Mouse (Mus musculus): ENCODE measurements around the gene Slc29a4. TPM values are rescaled to one million over a fixed set of nuclear protein-coding genes. Genes with fewer than 3 reads are reported as not detected.

The Slc29a4 gene
- polyA plus RNA-seq, 1 experiment from 2014 or later, result 82.6 TPM

DNA sequence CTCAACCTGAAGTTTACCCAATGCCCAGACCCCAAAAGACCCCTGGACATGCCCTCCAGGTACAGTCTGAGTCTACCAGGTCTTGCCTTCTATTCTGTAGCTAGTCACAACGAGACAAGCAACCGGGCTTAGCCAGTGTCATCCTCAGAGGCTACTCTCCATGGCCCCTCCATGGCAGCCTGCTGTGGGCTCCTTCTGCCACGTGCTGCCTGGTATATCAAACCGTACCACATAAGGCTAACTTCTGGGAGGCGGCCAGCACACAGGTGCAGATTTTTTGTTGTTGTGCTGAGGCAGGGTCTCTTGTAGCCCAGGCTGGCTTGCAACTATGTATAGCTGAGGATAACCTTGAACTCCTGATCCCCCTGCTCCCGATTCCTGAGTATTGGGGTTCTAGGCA, 23.7 kb downstream of the Slc29a4 start:
- ATAC-seq (ENCODE audit: low FRiP score, low TSS enrichment), result no peak
- H3K4me1 ChIP-seq (ENCODE audit: control insufficient read depth, insufficient read depth, low read length), result no peaks in the 10 kb centered on the region
- H3K27ac ChIP-seq (replicated peaks; ENCODE audit: low read depth, low read length), result no peak overlapping the region
- no peak overlapping the region for H3K4me2 ChIP-seq (ENCODE audit: low read length)
- H3K9ac ChIP-seq (replicated peaks; ENCODE audit: low read length), result no peak overlapping the region
- peaks cover 65% of the 10 kb centered on the region for H3K36me3 ChIP-seq (ENCODE audit: control insufficient read depth, insufficient read depth, low read length)
- H3K27me3 ChIP-seq (ENCODE audit: control insufficient read depth, insufficient read depth, low read length), result no peaks in the 10 kb centered on the region
- WGBS, result 85% methylated on average over 6 of the region's 6 CpGs
- H3K9me3 ChIP-seq (ENCODE audit: control insufficient read depth, low read length), result no peaks in the 10 kb centered on the region
- H3K4me3 ChIP-seq (replicated peaks; ENCODE audit: low read depth, low read length), result no peak overlapping the region
- no peak for DNase-seq

DNA sequence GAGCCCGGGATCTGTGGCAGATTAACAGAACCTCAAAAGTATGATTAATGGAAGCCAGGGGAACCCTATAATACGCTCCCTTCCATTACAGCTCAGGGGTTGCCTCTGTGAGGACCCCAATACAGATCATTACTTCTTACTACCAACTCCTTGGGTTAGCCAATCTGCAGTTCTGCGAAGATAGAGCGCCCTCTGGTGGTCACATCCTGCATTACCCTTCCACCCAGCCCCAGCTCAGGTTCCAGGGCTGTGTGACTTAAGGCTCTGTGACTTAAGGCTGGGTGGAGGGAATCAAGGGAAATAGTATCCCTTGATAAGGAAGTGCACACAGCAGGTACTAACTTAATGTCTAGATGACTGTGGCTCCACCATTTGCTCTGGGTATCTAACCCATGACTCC, 25.7 kb downstream of the Slc29a4 start:
- Histone ChIP-seq H3K9ac (replicated peaks; ENCODE audit: low read length) (no peak overlapping the region), H3K36me3 (ENCODE audit: control insufficient read depth, insufficient read depth, low read length) (peaks cover 65% of the 10 kb centered on the region), H3K27ac (replicated peaks; ENCODE audit: low read depth, low read length) (no peak overlapping the region), H3K4me3 (replicated peaks; ENCODE audit: low read depth, low read length) (no peak overlapping the region), H3K27me3 (ENCODE audit: control insufficient read depth, insufficient read depth, low read length) (no peaks in the 10 kb centered on the region), H3K4me2 (ENCODE audit: low read length) (no peak overlapping the region), H3K4me1 (ENCODE audit: control insufficient read depth, insufficient read depth, low read length) (no peaks in the 10 kb centered on the region), H3K9me3 (ENCODE audit: control insufficient read depth, low read length) (no peaks in the 10 kb centered on the region)
- no peak for ATAC-seq (ENCODE audit: low FRiP score, low TSS enrichment)
- peak; percentile 89 for DNase-seq
- WGBS, result 28% methylated on average over 4 of the region's 4 CpGs

DNA sequence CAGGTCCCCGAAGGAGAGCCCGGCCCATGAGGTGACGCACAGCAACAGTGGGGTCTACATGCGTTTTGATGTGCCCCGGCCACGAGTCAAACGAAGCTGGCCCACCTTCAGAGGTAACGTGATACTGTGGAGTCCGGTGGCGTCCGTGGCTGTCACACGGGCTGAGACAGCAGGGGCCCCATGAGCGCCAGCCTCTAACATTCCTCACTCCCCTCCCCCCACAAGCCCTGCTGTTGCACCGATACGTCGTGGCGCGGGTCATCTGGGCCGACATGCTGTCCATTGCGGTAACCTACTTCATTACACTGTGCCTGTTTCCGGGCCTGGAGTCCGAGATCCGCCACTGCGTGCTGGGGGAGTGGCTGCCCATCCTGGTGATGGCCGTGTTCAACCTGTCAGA, 26.2 kb downstream of the Slc29a4 start:
- H3K36me3 ChIP-seq (ENCODE audit: control insufficient read depth, insufficient read depth, low read length), result peaks cover 64% of the 10 kb centered on the region
- H3K4me1 ChIP-seq (ENCODE audit: control insufficient read depth, insufficient read depth, low read length), result no peaks in the 10 kb centered on the region
- H3K4me2 ChIP-seq (ENCODE audit: low read length), result no peak overlapping the region
- ATAC-seq (ENCODE audit: low FRiP score, low TSS enrichment) (no peak), DNase-seq (no peak)
- H3K27me3 ChIP-seq (ENCODE audit: control insufficient read depth, insufficient read depth, low read length), result no peaks in the 10 kb centered on the region
- H3K27ac ChIP-seq (replicated peaks; ENCODE audit: low read depth, low read length), result no peak overlapping the region
- WGBS, result 74% methylated on average over 25 of the region's 25 CpGs
- no peaks in the 10 kb centered on the region for H3K9me3 ChIP-seq (ENCODE audit: control insufficient read depth, low read length)
- H3K4me3 ChIP-seq (replicated peaks; ENCODE audit: low read depth, low read length), result no peak overlapping the region
- no peak overlapping the region for H3K9ac ChIP-seq (replicated peaks; ENCODE audit: low read length)

DNA sequence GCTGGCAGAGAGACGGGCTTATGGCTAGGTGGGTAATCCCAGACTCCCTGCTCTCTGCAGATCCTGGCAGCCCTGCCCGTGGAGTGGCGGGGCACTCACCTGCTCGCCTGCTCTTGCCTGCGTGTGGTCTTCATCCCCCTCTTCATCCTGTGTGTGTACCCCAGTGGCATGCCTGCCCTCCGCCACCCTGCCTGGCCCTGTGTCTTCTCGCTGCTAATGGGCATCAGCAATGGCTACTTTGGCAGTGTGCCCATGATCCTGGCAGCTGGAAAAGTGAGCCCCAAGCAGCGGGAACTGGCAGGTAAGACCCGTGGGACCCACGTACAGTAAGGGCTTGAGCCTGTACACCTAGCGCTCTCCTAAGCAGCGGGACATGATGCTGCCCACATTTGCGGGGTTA, 27.6 kb downstream of the Slc29a4 start:
- Histone ChIP-seq H3K4me1 (ENCODE audit: control insufficient read depth, insufficient read depth, low read length) (no peaks in the 10 kb centered on the region), H3K4me2 (ENCODE audit: low read length) (no peak overlapping the region), H3K36me3 (ENCODE audit: control insufficient read depth, insufficient read depth, low read length) (peaks cover 50% of the 10 kb centered on the region), H3K4me3 (replicated peaks; ENCODE audit: low read depth, low read length) (no peak overlapping the region), H3K9me3 (ENCODE audit: control insufficient read depth, low read length) (no peaks in the 10 kb centered on the region), H3K27ac (replicated peaks; ENCODE audit: low read depth, low read length) (no peak overlapping the region), H3K9ac (replicated peaks; ENCODE audit: low read length) (no peak overlapping the region), H3K27me3 (ENCODE audit: control insufficient read depth, insufficient read depth, low read length) (no peaks in the 10 kb centered on the region)
- DNase-seq, result no peak
- no peak for ATAC-seq (ENCODE audit: low FRiP score, low TSS enrichment)
- 92% methylated on average over 13 of the region's 13 CpGs for WGBS

DNA sequence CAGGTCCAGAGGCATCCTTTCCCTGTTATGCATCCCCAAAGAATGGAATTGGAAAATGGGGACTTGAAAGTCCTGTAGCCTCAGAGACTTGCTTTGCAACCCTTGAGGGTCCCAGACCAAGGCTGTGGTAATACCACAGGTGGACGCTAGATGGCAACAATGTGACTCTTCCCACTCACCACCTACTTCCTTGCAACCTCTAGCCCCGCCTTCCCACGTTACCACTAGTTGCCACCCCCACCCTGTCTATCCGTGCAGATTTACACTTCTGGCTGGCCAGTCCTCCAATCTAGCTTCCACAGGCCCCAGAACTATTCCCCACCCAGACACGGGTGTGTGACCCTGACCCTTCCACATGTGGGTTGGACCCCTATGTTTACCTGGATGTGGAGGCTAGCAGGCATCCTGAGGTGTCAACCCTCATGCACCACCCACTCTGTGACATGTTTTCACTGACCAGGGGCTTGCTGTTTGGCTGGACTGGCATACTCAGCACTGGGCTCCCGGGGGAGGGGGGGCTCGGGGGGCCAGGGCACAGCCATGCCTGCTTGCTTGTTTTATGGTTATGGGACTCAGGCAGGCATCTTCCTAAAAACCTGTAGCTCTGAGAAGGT, 31.3 kb downstream of the Slc29a4 start:
- Histone ChIP-seq H3K9me3 (ENCODE audit: control insufficient read depth, low read length) (no peaks in the 10 kb centered on the region), H3K27me3 (ENCODE audit: control insufficient read depth, insufficient read depth, low read length) (no peaks in the 10 kb centered on the region), H3K9ac (replicated peaks; ENCODE audit: low read length) (no peak overlapping the region), H3K4me2 (ENCODE audit: low read length) (no peak overlapping the region), H3K36me3 (ENCODE audit: control insufficient read depth, insufficient read depth, low read length) (peaks cover 67% of the 10 kb centered on the region), H3K4me3 (replicated peaks; ENCODE audit: low read depth, low read length) (no peak overlapping the region), H3K4me1 (ENCODE audit: control insufficient read depth, insufficient read depth, low read length) (no peaks in the 10 kb centered on the region), H3K27ac (replicated peaks; ENCODE audit: low read depth, low read length) (0 out of 2 replicates have a peak overlapping the region, but pooled peaks have one; percentile 20)
- DNase-seq (peak; percentile 87), ATAC-seq (ENCODE audit: low FRiP score, low TSS enrichment) (peak; percentile 67)
- 23% methylated on average over 7 of the region's 7 CpGs for WGBS

DNA sequence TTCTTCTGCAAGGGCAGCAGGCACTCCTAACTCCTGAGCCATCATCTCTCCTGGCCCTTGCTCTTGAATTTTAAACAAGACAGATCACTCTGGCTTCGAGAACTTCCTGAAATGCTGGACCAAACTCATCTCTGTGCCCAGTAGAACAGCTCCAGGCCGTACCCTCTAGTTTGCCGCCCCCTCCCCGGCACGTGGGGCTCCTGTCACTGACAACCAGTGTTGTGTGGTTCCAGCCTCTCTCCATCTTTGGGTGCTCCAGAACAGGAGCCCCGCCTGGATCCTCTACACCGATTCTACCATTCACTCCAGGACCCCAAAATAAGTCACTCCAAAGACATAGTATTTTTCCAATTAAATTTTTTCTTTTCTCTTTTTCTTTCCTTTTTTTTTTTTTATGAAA, 32.0 kb downstream of the Slc29a4 start:
- Histone ChIP-seq H3K4me1 (ENCODE audit: control insufficient read depth, insufficient read depth, low read length) (no peaks in the 10 kb centered on the region), H3K27me3 (ENCODE audit: control insufficient read depth, insufficient read depth, low read length) (no peaks in the 10 kb centered on the region), H3K27ac (replicated peaks; ENCODE audit: low read depth, low read length) (no peak overlapping the region), H3K9ac (replicated peaks; ENCODE audit: low read length) (no peak overlapping the region), H3K9me3 (ENCODE audit: control insufficient read depth, low read length) (no peaks in the 10 kb centered on the region), H3K4me2 (ENCODE audit: low read length) (no peak overlapping the region), H3K4me3 (replicated peaks; ENCODE audit: low read depth, low read length) (no peak overlapping the region), H3K36me3 (ENCODE audit: control insufficient read depth, insufficient read depth, low read length) (peaks cover 68% of the 10 kb centered on the region)
- WGBS, result 88% methylated on average over 7 of the region's 7 CpGs
- no peak for DNase-seq
- ATAC-seq (ENCODE audit: low FRiP score, low TSS enrichment), result no peak

DNA sequence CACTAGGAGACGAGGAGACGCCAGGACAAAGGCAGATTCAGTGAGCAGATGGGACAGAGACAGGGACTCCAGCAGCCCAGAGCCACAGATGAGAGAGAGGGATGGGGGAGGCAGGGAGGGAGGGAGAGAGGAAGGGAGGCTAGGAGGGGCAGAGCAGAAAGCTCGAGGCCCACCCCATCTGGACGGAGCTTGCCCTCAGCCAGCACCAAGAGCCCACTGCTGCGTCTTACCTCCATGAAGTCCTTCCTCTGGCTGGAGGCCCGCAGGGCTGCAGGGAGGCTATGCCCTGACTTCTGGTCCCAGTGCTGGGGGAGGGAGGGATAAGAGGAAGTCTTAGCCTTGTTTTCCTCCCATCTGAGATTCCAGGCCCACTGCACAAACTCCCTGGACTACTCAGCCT, 34.4 kb downstream of the Slc29a4 start:
- Histone ChIP-seq H3K4me2 (ENCODE audit: low read length) (no peak overlapping the region), H3K36me3 (ENCODE audit: control insufficient read depth, insufficient read depth, low read length) (peaks cover 76% of the 10 kb centered on the region), H3K9ac (replicated peaks; ENCODE audit: low read length) (no peak overlapping the region), H3K9me3 (ENCODE audit: control insufficient read depth, low read length) (no peaks in the 10 kb centered on the region), H3K27me3 (ENCODE audit: control insufficient read depth, insufficient read depth, low read length) (no peaks in the 10 kb centered on the region), H3K4me1 (ENCODE audit: control insufficient read depth, insufficient read depth, low read length) (no peaks in the 10 kb centered on the region), H3K27ac (replicated peaks; ENCODE audit: low read depth, low read length) (no peak overlapping the region), H3K4me3 (replicated peaks; ENCODE audit: low read depth, low read length) (no peak overlapping the region)
- DNase-seq (no peak), ATAC-seq (ENCODE audit: low FRiP score, low TSS enrichment) (no peak)
- 89% methylated on average over 6 of the region's 6 CpGs for WGBS

DNA sequence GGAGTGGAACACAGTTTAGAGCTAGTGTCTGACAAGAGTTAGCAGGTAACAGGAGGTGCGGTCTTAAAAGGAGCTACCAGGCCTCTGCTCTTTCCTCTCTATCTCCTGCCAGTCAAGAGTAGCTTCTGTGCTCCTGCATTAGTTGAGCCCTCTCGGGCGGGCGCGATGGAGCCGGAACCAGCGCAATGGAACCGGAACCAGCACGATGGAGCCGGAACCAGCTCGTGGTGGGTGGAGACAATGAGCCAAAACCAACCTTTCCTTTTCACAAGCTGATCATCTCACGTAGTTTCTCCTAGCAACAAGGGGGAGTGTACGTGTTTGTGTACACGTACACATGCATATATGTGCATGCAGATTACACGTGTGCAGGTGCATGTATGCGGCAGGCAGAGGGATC, 36.0 kb downstream of the Slc29a4 start:
- Histone ChIP-seq H3K27ac (replicated peaks; ENCODE audit: low read depth, low read length) (no peak overlapping the region), H3K9ac (replicated peaks; ENCODE audit: low read length) (no peak overlapping the region), H3K9me3 (ENCODE audit: control insufficient read depth, low read length) (no peaks in the 10 kb centered on the region), H3K36me3 (ENCODE audit: control insufficient read depth, insufficient read depth, low read length) (peaks cover 84% of the 10 kb centered on the region), H3K27me3 (ENCODE audit: control insufficient read depth, insufficient read depth, low read length) (no peaks in the 10 kb centered on the region), H3K4me3 (replicated peaks; ENCODE audit: low read depth, low read length) (no peak overlapping the region), H3K4me2 (ENCODE audit: low read length) (no peak overlapping the region), H3K4me1 (ENCODE audit: control insufficient read depth, insufficient read depth, low read length) (no peaks in the 10 kb centered on the region)
- ATAC-seq (ENCODE audit: low FRiP score, low TSS enrichment) (no peak), DNase-seq (no peak)
- WGBS, result 98% methylated on average over 16 of the region's 16 CpGs

DNA sequence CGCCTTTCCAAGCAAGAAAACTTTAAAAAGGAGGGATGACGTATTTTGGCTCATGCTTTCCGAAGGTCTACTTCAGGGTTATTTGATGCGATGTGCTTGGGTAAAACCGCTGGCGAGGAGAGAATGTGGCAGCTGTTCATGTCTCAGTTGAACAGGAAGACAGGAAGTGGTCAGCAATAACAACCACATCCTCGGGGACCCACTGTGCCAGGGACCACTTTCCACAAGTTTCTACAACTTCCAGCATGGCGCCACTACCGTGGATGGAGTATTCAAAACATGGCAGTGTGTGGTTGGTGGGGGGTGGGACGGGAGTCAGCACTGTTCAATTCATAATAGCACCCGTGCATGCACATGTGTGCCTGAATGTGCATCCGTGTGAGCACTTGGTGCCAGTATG, 38.0 kb downstream of the Slc29a4 start:
- no peak overlapping the region for H3K4me2 ChIP-seq (ENCODE audit: low read length)
- ATAC-seq (ENCODE audit: low FRiP score, low TSS enrichment), result no peak
- no peak overlapping the region for H3K9ac ChIP-seq (replicated peaks; ENCODE audit: low read length)
- no peak overlapping the region for H3K27ac ChIP-seq (replicated peaks; ENCODE audit: low read depth, low read length)
- 92% methylated on average over 12 of the region's 12 CpGs for WGBS
- no peak overlapping the region for H3K4me3 ChIP-seq (replicated peaks; ENCODE audit: low read depth, low read length)
- no peaks in the 10 kb centered on the region for H3K9me3 ChIP-seq (ENCODE audit: control insufficient read depth, low read length)
- DNase-seq, result no peak
- no peaks in the 10 kb centered on the region for H3K27me3 ChIP-seq (ENCODE audit: control insufficient read depth, insufficient read depth, low read length)
- H3K36me3 ChIP-seq (ENCODE audit: control insufficient read depth, insufficient read depth, low read length), result peaks cover 99% of the 10 kb centered on the region
- H3K4me1 ChIP-seq (ENCODE audit: control insufficient read depth, insufficient read depth, low read length), result no peaks in the 10 kb centered on the region
